Mouse (Mus musculus) stomach, postnatal 0 days (tissue): Measurements from ENCODE around the gene Olfr70.

ENCODE experiments used
- CTCF ChIP-seq: IDR thresholded peaks from 2 replicates; pipeline ENCODE4 v1.5.1; 2016; ENCODE audit warnings: antibody characterized with exemption, low read depth, mild to moderate bottlenecking, moderate library complexity
- EP300 ChIP-seq: optimal IDR thresholded peaks from 2 replicates; pipeline ENCODE3; 2016; ENCODE audit warnings: antibody characterized with exemption

DNA sequence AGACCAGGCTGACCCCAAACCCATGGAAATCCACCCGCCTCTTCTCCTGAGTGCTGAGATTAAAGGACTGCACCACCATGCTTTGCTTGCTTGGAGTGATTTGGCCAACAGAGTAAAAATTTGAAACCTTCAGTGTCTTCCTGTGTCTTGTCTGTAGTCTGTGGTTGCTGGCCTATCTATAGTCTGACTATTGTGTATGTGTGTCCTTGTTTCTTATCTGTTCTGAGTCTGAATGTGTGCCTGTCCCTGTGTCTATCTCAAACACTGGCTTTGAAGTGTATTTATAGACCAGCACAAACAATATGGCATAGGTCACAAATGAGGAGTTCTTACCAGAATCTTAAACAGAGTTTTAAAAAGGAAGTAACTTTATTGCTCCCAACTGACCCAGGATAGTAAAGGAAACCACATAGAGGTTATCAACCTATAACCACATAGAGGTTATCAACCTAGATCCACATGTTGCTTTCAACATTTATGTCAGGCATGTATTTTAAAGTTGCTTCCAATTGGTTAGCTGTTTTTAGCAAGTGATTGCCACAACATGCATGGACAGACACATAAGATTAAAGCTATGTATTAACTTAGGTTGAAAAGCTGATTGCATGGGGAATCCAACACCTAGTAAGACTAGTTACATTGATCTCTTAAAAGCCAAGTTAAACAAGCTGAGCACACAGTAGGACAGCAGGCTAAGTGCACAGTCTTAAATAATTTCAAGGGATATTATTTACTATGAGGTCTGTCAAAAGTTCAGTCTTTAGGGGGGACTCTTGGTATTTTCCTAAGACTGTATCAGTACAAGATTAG is 6.0 kb downstream of the Olfr70 start:
- no peak for TF ChIP-seq CTCF
- TF ChIP-seq EP300, result no peak
